In the genomic region with DNA sequence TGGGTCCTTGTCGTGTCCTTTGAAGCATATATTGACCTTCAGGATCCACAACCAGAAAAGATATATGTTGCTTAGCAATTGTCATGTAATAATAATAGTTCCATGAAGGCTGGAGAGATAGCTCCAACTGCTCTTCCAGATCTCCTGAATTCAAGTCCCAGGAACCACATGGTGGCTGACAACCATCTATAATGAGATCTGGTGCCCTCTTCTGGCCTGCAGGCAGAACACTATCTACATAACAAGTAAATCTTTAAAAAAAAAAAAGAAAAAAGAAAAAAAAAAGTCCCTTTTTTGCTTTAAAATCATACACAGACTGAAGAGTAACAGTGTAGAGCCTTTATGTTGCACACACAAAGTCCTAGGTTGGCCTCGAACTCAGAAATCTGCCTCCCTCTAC, we compare ENCODE assay signal across 15 mouse cellular contexts. TPM values are rescaled to one million over a fixed set of nuclear protein-coding genes. Genes with fewer than 3 reads are reported as not detected.
DNase-seq lines count a peak whose midpoint lies in the region; ATAC-seq and TF ChIP-seq lines count a peak whose summit lies in the region.
"Had no signal": no experiment of that assay in that cellular context is flagged by ENCODE, and none has a peak within 500 bp of the region (broad histone marks: within the 10 kb centered on the region; RNA-seq: fewer than 3 reads in every experiment).

No protein-coding gene starts in this region.

- no peak for ATAC-seq in intestine, postnatal 0 days
- no peak for ATAC-seq in intestine, embryonic 16.5 days
- ATAC-seq in lung, postnatal 0 days = no peak
- ATAC-seq in stomach, postnatal 0 days (ENCODE audit: low FRiP score, low TSS enrichment) = no peak
- no peak for ATAC-seq in forebrain, embryonic 12.5 days (ENCODE audit: low FRiP score)
- no peak for ATAC-seq in midbrain, postnatal 0 days (ENCODE audit: low FRiP score)
- ATAC-seq: forebrain, postnatal 0 days; intestine, embryonic 15.5 days had no signal

- no peak for TF ChIP-seq EP300 in lung, postnatal 0 days (IDR thresholded peaks at IDR 0.05)
- no peak for TF ChIP-seq EP300 in stomach, postnatal 0 days (optimal IDR thresholded peaks at IDR 0.05)

- no peak for DNase-seq in lung, postnatal 0 days (ENCODE audit: low spot score)
- no peak for DNase-seq in lung, postnatal 10 days
- DNase-seq in NIH3T3 (ENCODE audit: low read depth) = peak; percentile 37
- no peak for DNase-seq in stomach, postnatal 0 days (ENCODE audit: low spot score)
- DNase-seq in midbrain, postnatal 0 days (ENCODE audit: low spot score) = no peak
- DNase-seq: cerebellum, adult 9-10 months; forebrain, postnatal 0 days; thymus, adult 18-20 months had no signal

- H3K9ac ChIP-seq in intestine, postnatal 0 days (ENCODE audit: low read depth, low read length) = no peak overlapping the region
- no peak overlapping the region for H3K9ac ChIP-seq in intestine, embryonic 16.5 days (ENCODE audit: low read depth, low read length)
- H3K9ac ChIP-seq in lung, postnatal 0 days (replicated peaks; ENCODE audit: low read depth) = no peak overlapping the region
- H3K9ac ChIP-seq in stomach, postnatal 0 days (ENCODE audit: low read length) = no peak overlapping the region
- no peak overlapping the region for H3K9ac ChIP-seq in forebrain, embryonic 12.5 days
- no peak overlapping the region for H3K9ac ChIP-seq in midbrain, postnatal 0 days (replicated peaks; ENCODE audit: low read length, poor library complexity, severe bottlenecking)
- H3K9ac ChIP-seq: embryonic facial prominence, embryonic 13.5 days; forebrain, postnatal 0 days; heart, embryonic 15.5 days; intestine, embryonic 15.5 days; limb, embryonic 15.5 days had no signal

- WGBS in intestine, postnatal 0 days = 95% methylated on average over 2 of the region's 2 CpGs
- 96% methylated on average over 2 of the region's 2 CpGs for WGBS in intestine, embryonic 16.5 days
- WGBS in lung, postnatal 0 days = 92% methylated on average over 2 of the region's 2 CpGs
- 96% methylated on average over 2 of the region's 2 CpGs for WGBS in stomach, postnatal 0 days
- whole genome bisulfite sequencing in forebrain, embryonic 12.5 days = 94% methylated on average over 2 of the region's 2 CpGs
- WGBS in midbrain, postnatal 0 days = 96% methylated on average over 2 of the region's 2 CpGs

- no peak overlapping the region for H3K27ac ChIP-seq in intestine, postnatal 0 days (ENCODE audit: low read depth, low read length)
- no peak overlapping the region for H3K27ac ChIP-seq in intestine, embryonic 16.5 days (ENCODE audit: low read length)
- H3K27ac ChIP-seq in lung, postnatal 0 days (ENCODE audit: low read length) = no peak overlapping the region
- H3K27ac ChIP-seq in stomach, postnatal 0 days (replicated peaks) = no peak overlapping the region
- no peak overlapping the region for H3K27ac ChIP-seq in forebrain, embryonic 12.5 days
- no peak overlapping the region for H3K27ac ChIP-seq in midbrain, postnatal 0 days (ENCODE audit: low read depth, low read length)
- H3K27ac ChIP-seq: embryonic facial prominence, embryonic 13.5 days; heart, embryonic 15.5 days; intestine, embryonic 15.5 days; limb, embryonic 15.5 days had no signal

- H3K36me3 ChIP-seq in intestine, postnatal 0 days (ENCODE audit: control insufficient read depth, insufficient read depth) = peaks cover 3% of the 10 kb centered on the region
- H3K36me3 ChIP-seq in intestine, embryonic 16.5 days (ENCODE audit: control insufficient read depth, insufficient read depth, low read length) = peaks cover 8% of the 10 kb centered on the region
- no peaks in the 10 kb centered on the region for H3K36me3 ChIP-seq in lung, postnatal 0 days (ENCODE audit: insufficient read depth, low read length)
- H3K36me3 ChIP-seq in stomach, postnatal 0 days (ENCODE audit: control insufficient read depth, insufficient read depth, low read length) = no peaks in the 10 kb centered on the region
- H3K36me3 ChIP-seq in forebrain, embryonic 12.5 days (replicated peaks) = no peaks in the 10 kb centered on the region
- H3K36me3 ChIP-seq in midbrain, postnatal 0 days (ENCODE audit: insufficient read depth, low read length) = no peaks in the 10 kb centered on the region

- no peaks in the 10 kb centered on the region for H3K27me3 ChIP-seq in intestine, postnatal 0 days (replicated peaks; ENCODE audit: control insufficient read depth, insufficient read depth, low read length)
- H3K27me3 ChIP-seq in intestine, embryonic 16.5 days (replicated peaks; ENCODE audit: control insufficient read depth, insufficient read depth, low read length) = no peaks in the 10 kb centered on the region
- H3K27me3 ChIP-seq in lung, postnatal 0 days (replicated peaks; ENCODE audit: insufficient read depth, low read length) = no peaks in the 10 kb centered on the region
- no peaks in the 10 kb centered on the region for H3K27me3 ChIP-seq in stomach, postnatal 0 days (ENCODE audit: control insufficient read depth, insufficient read depth, low read length)
- H3K27me3 ChIP-seq in forebrain, embryonic 12.5 days = no peaks in the 10 kb centered on the region
- no peaks in the 10 kb centered on the region for H3K27me3 ChIP-seq in midbrain, postnatal 0 days (ENCODE audit: insufficient read depth, low read length)
- H3K27me3 ChIP-seq: embryonic facial prominence, embryonic 13.5 days; heart, embryonic 15.5 days; intestine, embryonic 15.5 days; limb, embryonic 15.5 days had no signal

- peak; percentile 58 for TF ChIP-seq CTCF in intestine, postnatal 0 days (IDR thresholded peaks at IDR 0.05; ENCODE audit: low read depth)
- TF ChIP-seq CTCF in lung, postnatal 0 days (IDR thresholded peaks at IDR 0.05) = peak; percentile 56
- peak; percentile 58 for TF ChIP-seq CTCF in stomach, postnatal 0 days (IDR thresholded peaks at IDR 0.05; ENCODE audit: low read depth)
- no peak for TF ChIP-seq CTCF in midbrain, postnatal 0 days (IDR thresholded peaks at IDR 0.05)

- no peaks in the 10 kb centered on the region for H3K9me3 ChIP-seq in intestine, postnatal 0 days (ENCODE audit: control insufficient read depth)
- no peaks in the 10 kb centered on the region for H3K9me3 ChIP-seq in intestine, embryonic 16.5 days (ENCODE audit: control insufficient read depth, low read length)
- no peaks in the 10 kb centered on the region for H3K9me3 ChIP-seq in lung, postnatal 0 days (ENCODE audit: low read length)
- H3K9me3 ChIP-seq in stomach, postnatal 0 days (ENCODE audit: control insufficient read depth, low read length) = no peaks in the 10 kb centered on the region
- H3K9me3 ChIP-seq in forebrain, embryonic 12.5 days = no peaks in the 10 kb centered on the region
- H3K9me3 ChIP-seq in midbrain, postnatal 0 days (ENCODE audit: low read length) = no peaks in the 10 kb centered on the region
- H3K9me3 ChIP-seq: embryonic facial prominence, embryonic 13.5 days; heart, embryonic 15.5 days; intestine, embryonic 15.5 days; limb, embryonic 15.5 days had no signal

- no peak overlapping the region for H3K4me2 ChIP-seq in intestine, postnatal 0 days (replicated peaks; ENCODE audit: low read depth)
- no peak overlapping the region for H3K4me2 ChIP-seq in intestine, embryonic 16.5 days (ENCODE audit: low read depth, low read length)
- no peak overlapping the region for H3K4me2 ChIP-seq in lung, postnatal 0 days (replicated peaks; ENCODE audit: low read depth, low read length)
- H3K4me2 ChIP-seq in stomach, postnatal 0 days (replicated peaks; ENCODE audit: low read depth) = no peak overlapping the region
- no peak overlapping the region for H3K4me2 ChIP-seq in forebrain, embryonic 12.5 days
- H3K4me2 ChIP-seq in midbrain, postnatal 0 days (ENCODE audit: low read depth, low read length, poor library complexity, severe bottlenecking) = no peak overlapping the region
- H3K4me2 ChIP-seq: embryonic facial prominence, embryonic 13.5 days; heart, embryonic 15.5 days; intestine, embryonic 15.5 days; limb, embryonic 15.5 days had no signal

- no peak overlapping the region for H3K4me3 ChIP-seq in intestine, postnatal 0 days (ENCODE audit: low read depth, low read length)
- H3K4me3 ChIP-seq in intestine, embryonic 16.5 days (ENCODE audit: low read length) = no peak overlapping the region
- H3K4me3 ChIP-seq in lung, postnatal 0 days (ENCODE audit: low read depth, low read length) = no peak overlapping the region
- H3K4me3 ChIP-seq in stomach, postnatal 0 days (ENCODE audit: low read depth, low read length) = no peak overlapping the region
- no peak overlapping the region for H3K4me3 ChIP-seq in forebrain, embryonic 12.5 days (replicated peaks)
- no peak overlapping the region for H3K4me3 ChIP-seq in midbrain, postnatal 0 days (ENCODE audit: low read depth, low read length)
- H3K4me3 ChIP-seq: embryonic facial prominence, embryonic 13.5 days; heart, embryonic 15.5 days; intestine, embryonic 15.5 days; limb, embryonic 15.5 days had no signal

- no peaks in the 10 kb centered on the region for H3K4me1 ChIP-seq in intestine, postnatal 0 days (replicated peaks; ENCODE audit: control insufficient read depth, insufficient read depth, low read length)
- no peaks in the 10 kb centered on the region for H3K4me1 ChIP-seq in intestine, embryonic 16.5 days (ENCODE audit: control insufficient read depth, insufficient read depth, low read length)
- H3K4me1 ChIP-seq in lung, postnatal 0 days (ENCODE audit: insufficient read depth, low read depth, low read length) = no peaks in the 10 kb centered on the region
- H3K4me1 ChIP-seq in stomach, postnatal 0 days (replicated peaks; ENCODE audit: control insufficient read depth, insufficient read depth) = no peaks in the 10 kb centered on the region
- no peaks in the 10 kb centered on the region for H3K4me1 ChIP-seq in forebrain, embryonic 12.5 days
- H3K4me1 ChIP-seq in midbrain, postnatal 0 days (ENCODE audit: insufficient read depth, low read length) = no peaks in the 10 kb centered on the region
- H3K4me1 ChIP-seq: embryonic facial prominence, embryonic 13.5 days; heart, embryonic 15.5 days; intestine, embryonic 15.5 days; limb, embryonic 15.5 days had no signal

RNA-seq across cellular contexts. Expression of a gene that starts 9.0 kb away (rescaled TPM):
- 20.7 and 21.3 TPM in 2 replicates for polyA plus RNA-seq in intestine, postnatal 0 days (2015; fragmentation: Nextera tagmentation; extraction: Ambion mirVana)
- 36.8 and 38.0 TPM in 2 replicates for polyA plus RNA-seq in intestine, embryonic 16.5 days (2015; fragmentation: Nextera tagmentation; extraction: Ambion mirVana)
- 38.2 and 44.9 TPM in 2 replicates for polyA plus RNA-seq in lung, postnatal 0 days (2015; fragmentation: Nextera tagmentation; extraction: Ambion mirVana)
- polyA plus RNA-seq in stomach, postnatal 0 days (2015; fragmentation: Nextera tagmentation; extraction: Ambion mirVana) = 28.4 and 30.4 TPM in 2 replicates
- polyA plus RNA-seq in forebrain, embryonic 12.5 days (2016; fragmentation: Nextera tagmentation; extraction: Ambion mirVana) = 61.9 and 65.5 TPM in 2 replicates
- 69.5 and 74.9 TPM in 2 replicates for total RNA-seq in midbrain, postnatal 0 days (2014; rRNA removed)
- polyA plus RNA-seq in midbrain, postnatal 0 days (2015; fragmentation: Nextera tagmentation; extraction: Ambion mirVana) = 55.1 and 56.1 TPM in 2 replicates

RNA-seq across cellular contexts. Expression of a gene that starts 16.1 kb away (rescaled TPM):
- 8.9 and 9.1 TPM in 2 replicates for polyA plus RNA-seq in intestine, postnatal 0 days (2015; fragmentation: Nextera tagmentation; extraction: Ambion mirVana)
- 11.7 and 11.8 TPM in 2 replicates for polyA plus RNA-seq in intestine, embryonic 16.5 days (2015; fragmentation: Nextera tagmentation; extraction: Ambion mirVana)
- 13.7 and 16.1 TPM in 2 replicates for polyA plus RNA-seq in lung, postnatal 0 days (2015; fragmentation: Nextera tagmentation; extraction: Ambion mirVana)
- 7.5 and 8.8 TPM in 2 replicates for polyA plus RNA-seq in stomach, postnatal 0 days (2015; fragmentation: Nextera tagmentation; extraction: Ambion mirVana)
- 2.8 and 2.9 TPM in 2 replicates for polyA plus RNA-seq in forebrain, embryonic 12.5 days (2016; fragmentation: Nextera tagmentation; extraction: Ambion mirVana)
- total RNA-seq in midbrain, postnatal 0 days (2014; rRNA removed) = 3.0 and 3.7 TPM in 2 replicates
- 3.3 and 4.2 TPM in 2 replicates for polyA plus RNA-seq in midbrain, postnatal 0 days (2015; fragmentation: Nextera tagmentation; extraction: Ambion mirVana)

RNA-seq across cellular contexts. Expression of a gene that starts 45.9 kb away (rescaled TPM):
- polyA plus RNA-seq in intestine, postnatal 0 days (2015; fragmentation: Nextera tagmentation; extraction: Ambion mirVana) = 11.7 and 11.9 TPM in 2 replicates
- 4.9 and 5.1 TPM in 2 replicates for polyA plus RNA-seq in intestine, embryonic 16.5 days (2015; fragmentation: Nextera tagmentation; extraction: Ambion mirVana)
- polyA plus RNA-seq in lung, postnatal 0 days (2015; fragmentation: Nextera tagmentation; extraction: Ambion mirVana) = 8.4 and 12.4 TPM in 2 replicates
- polyA plus RNA-seq in stomach, postnatal 0 days (2015; fragmentation: Nextera tagmentation; extraction: Ambion mirVana) = 3.6 and 5.4 TPM in 2 replicates
- polyA plus RNA-seq in forebrain, embryonic 12.5 days (2016; fragmentation: Nextera tagmentation; extraction: Ambion mirVana) = 1.4 and 1.7 TPM in 2 replicates
- total RNA-seq in midbrain, postnatal 0 days (2014; rRNA removed) = 5.7 and 11.2 TPM in 2 replicates
- polyA plus RNA-seq in midbrain, postnatal 0 days (2015; fragmentation: Nextera tagmentation; extraction: Ambion mirVana) = 4.0 and 4.2 TPM in 2 replicates

RNA-seq across cellular contexts. Expression of a gene that starts 57.8 kb away (rescaled TPM):
- polyA plus RNA-seq in intestine, postnatal 0 days (2015; fragmentation: Nextera tagmentation; extraction: Ambion mirVana) = 15.0 and 16.3 TPM in 2 replicates
- 28.8 and 33.1 TPM in 2 replicates for polyA plus RNA-seq in intestine, embryonic 16.5 days (2015; fragmentation: Nextera tagmentation; extraction: Ambion mirVana)
- 17.8 and 19.5 TPM in 2 replicates for polyA plus RNA-seq in lung, postnatal 0 days (2015; fragmentation: Nextera tagmentation; extraction: Ambion mirVana)
- polyA plus RNA-seq in stomach, postnatal 0 days (2015; fragmentation: Nextera tagmentation; extraction: Ambion mirVana) = 18.6 and 20.5 TPM in 2 replicates
- 27.8 and 30.4 TPM in 2 replicates for polyA plus RNA-seq in forebrain, embryonic 12.5 days (2016; fragmentation: Nextera tagmentation; extraction: Ambion mirVana)
- 9.5 and 14.3 TPM in 2 replicates for total RNA-seq in midbrain, postnatal 0 days (2014; rRNA removed)
- 18.5 and 20.1 TPM in 2 replicates for polyA plus RNA-seq in midbrain, postnatal 0 days (2015; fragmentation: Nextera tagmentation; extraction: Ambion mirVana)
